Mouse (Mus musculus) erythroblast, embryonic 14.5 days (primary cell): Measurements from ENCODE around the gene Dip2c.

Source experiments
- GATA1 ChIP-seq: IDR thresholded peaks from 2 replicates; pipeline ENCODE4 v1.6.1; 2012; ENCODE audit warnings: low read length, inconsistent platforms, mixed read lengths
- TAL1 ChIP-seq: IDR thresholded peaks from 3 replicates; pipeline ENCODE4 v1.6.1; 2012; ENCODE audit warnings: low read length, inconsistent platforms, mixed read lengths

GRCm38 (mm10) chr13:9312916-9313315 lies 36.6 kb downstream of the Dip2c start:
- no peak for TF ChIP-seq GATA1
- TF ChIP-seq TAL1: no peak
